Mouse (Mus musculus): Measurements from ENCODE around the gene Zfp983. TPM values are rescaled to one million over a fixed set of nuclear protein-coding genes. Genes with fewer than 3 reads are reported as not detected.
"Not testable (repeated sequence)": the region's sequence is repeated elsewhere in the genome, so short reads cannot be mapped to it uniquely, and the experiment has no call there.

The Zfp983 gene
- total RNA-seq (2022), result 10 to 100 TPM in 2 of 4 experiments, 1 to 10 TPM in 2; 8.5 to 14.1 (median 11.7) TPM

GRCm38 (mm10) chr17:21650364-21650907, at the start of gene Zfp983:
Zfp983 (plus strand) TSS chr17:21650624.
- DNase-seq (ENCODE audit: low spot score in 2 of 2), result peak; percentile 62 to 75

- no peak for DNase-seq (ENCODE audit: low spot score in 2 of 2)
These were observed 34.1 kb upstream of the Zfp983 start for GRCm38 (mm10) chr17:21616356-21616755.

DNA sequence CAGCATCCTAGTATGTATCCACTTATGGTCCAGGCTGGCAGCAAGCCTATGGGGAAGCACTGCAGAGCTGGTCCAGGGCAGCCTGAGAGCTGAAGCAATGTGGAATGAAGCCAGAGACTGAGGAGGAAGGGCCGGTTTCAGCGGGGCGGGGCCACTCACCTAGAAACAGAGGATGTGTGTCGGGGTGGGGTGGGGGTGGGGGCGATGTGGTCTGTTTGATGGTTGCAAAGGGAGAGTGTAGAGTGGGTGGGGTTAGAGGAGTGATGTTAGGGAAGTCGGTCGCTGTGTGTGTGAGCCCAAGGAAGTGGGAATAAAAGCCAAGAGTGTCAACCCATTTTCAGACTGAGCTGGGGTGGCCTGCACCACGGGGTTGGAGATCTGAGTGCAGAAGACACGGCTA, 33.1 kb upstream of the Zfp983 start:
- no peak for DNase-seq (ENCODE audit: low spot score in 2 of 2)

GRCm38 (mm10) chr17:21623647-21624046, 26.8 kb upstream of the Zfp983 start:
- no peak for DNase-seq (ENCODE audit: low spot score in 2 of 2)

- DNase-seq (ENCODE audit: low spot score in 2 of 2), result not testable (repeated sequence)
These were observed 14.7 kb upstream of the Zfp983 start for GRCm38 (mm10) chr17:21635758-21636157.

DNA sequence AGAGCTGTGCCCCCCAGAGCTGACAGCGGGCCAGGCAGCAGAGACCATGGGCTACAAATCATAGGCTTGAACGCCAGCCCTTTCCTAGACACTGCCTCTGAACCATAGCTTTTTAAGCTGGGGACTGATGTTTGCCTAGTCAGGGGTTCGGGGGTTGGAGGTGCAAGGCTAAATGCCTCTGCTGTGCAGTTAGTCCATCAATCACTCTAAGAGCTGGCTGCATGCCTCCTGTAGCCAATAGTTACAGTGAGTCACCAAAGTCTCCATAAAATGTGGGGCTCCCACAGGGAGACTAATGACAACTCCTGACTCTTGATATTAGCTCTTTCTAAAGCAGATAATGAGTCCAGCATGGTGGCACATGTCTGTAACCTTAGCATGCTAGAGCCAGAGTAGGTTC, 1.6 kb upstream of the Zfp983 start:
- DNase-seq (ENCODE audit: low spot score in 2 of 2), result no peak

DNA sequence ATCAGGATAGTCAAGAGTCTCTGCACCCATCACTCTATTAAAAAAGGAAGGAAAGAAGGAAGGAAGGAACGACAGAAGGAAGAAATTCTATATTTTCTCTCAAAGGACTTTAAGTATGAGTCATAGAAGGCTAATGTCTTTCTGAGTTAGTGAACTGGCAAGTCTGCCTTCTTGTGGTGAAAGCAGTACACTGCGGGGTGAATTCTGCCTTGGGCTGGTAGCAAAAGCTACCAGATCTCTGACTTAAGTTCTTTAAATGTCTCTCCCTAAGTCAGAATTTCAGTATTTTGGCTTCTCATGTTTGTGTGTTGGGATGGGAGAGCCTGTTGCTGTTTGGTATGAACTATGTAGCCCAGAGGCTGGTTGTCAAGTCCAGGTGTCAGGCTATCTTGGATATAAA, 488 bp upstream of the Zfp983 start:
- DNase-seq (ENCODE audit: low spot score in 2 of 2), result no peak

- DNase-seq (ENCODE audit: low spot score in 2 of 2), result not testable (repeated sequence)
These were observed 28.4 kb downstream of the Zfp983 start for GRCm38 (mm10) chr17:21678826-21679225.

- DNase-seq (ENCODE audit: low spot score in 2 of 2), result peak; percentile 79 to 85
These were observed 29.0 kb downstream of the Zfp983 start for GRCm38 (mm10) chr17:21679273-21680018.

GRCm38 (mm10) chr17:21680019-21680376, 29.6 kb downstream of the Zfp983 start:
- not testable (repeated sequence) for DNase-seq (ENCODE audit: low spot score in 2 of 2)

DNA sequence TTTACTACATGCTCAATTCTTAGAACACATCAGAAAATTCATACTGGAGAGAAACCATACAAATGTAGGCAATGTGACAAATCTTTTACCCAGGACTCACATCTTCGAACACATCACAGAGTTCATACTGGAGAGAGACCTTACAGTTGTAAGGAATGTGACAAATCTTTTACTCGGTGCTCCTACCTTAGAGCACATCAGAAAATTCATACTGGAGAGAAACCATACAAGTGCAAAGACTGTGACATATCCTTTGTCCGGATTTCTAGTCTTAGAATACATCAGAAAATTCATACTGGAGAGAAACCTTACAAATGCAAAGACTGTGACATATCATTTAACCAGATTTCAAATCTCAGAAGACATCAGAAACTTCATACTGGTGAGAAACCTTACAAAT, 41.1 kb downstream of the Zfp983 start, which contains the start of gene Gm10226:
Gene Gm10226, plus strand, starts transcription at position 301 of the 400 bp plus-strand sequence.
- DNase-seq (ENCODE audit: low spot score in 2 of 2), result no peak

DNA sequence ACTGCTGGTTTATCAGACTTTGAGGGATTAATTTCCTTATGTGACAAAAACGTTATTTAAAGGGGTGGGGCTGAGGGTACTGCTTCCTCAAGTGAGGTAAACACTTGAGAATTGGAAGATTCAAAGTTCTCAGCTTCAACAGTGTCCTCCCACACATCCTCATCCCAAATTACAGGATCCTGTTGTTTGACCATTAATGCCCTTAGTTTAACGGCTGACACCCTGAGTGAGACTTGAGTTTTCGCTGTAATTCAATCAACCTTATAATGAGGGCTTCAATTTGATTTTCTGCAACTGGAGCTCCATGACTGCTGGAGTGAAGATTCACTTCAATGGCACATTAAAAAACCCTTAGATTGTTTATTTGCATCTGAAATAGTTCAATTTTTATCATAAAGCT, 42.9 kb downstream of the Zfp983 start:
- DNase-seq (ENCODE audit: low spot score in 2 of 2), result no peak

DNA sequence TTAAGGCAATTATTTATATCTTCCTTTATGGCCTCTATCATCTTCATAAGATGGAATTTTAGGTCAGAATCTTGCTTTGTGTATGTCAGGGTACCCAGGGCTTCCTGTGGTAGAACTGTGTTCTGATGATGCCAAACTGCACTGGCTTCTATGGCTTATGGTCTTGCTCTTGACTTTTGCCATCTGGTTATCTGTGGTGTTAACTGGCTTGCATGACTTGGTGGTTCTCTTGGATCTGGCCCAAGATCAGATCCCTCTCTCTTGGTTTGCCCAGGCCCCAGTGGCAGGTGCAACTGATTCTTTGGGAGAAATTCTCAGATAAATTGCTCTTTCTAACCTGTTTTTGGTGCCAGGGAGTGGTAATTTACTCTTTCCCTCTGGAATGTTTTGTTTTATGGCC, 45.6 kb downstream of the Zfp983 start:
- DNase-seq (ENCODE audit: low spot score in 2 of 2), result no peak

GRCm38 (mm10) chr17:21702281-21703240, 52.1 kb downstream of the Zfp983 start:
- no peak for DNase-seq (ENCODE audit: low spot score in 2 of 2)

DNA sequence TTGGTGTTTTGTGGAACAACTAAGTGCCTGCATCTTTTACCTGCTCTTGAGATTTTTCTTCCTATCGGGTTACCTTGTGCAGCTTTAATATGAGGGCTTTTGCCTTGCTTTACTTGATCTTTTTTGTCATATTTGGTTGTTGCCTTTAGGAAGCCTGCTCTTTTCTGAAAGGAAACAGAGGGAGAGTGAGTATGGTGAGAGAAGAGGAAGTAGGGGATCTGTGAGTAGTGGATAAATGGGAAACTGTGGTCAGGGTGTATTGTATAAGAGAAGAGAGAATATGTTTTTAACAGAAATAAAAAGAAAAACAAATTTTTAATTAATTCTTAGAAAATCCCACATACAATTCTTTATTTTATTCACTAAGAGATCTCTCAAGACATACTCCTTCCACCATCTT, 53.0 kb downstream of the Zfp983 start:
- no peak for DNase-seq (ENCODE audit: low spot score in 2 of 2)

- peak; percentile 77 to 85 for DNase-seq (ENCODE audit: low spot score in 2 of 2)
These were observed 57.0 kb downstream of the Zfp983 start, which contains the start of gene Zfp760 for GRCm38 (mm10) chr17:21707343-21707996. Zfp760 (plus strand) TSS chr17:21707741.

DNA sequence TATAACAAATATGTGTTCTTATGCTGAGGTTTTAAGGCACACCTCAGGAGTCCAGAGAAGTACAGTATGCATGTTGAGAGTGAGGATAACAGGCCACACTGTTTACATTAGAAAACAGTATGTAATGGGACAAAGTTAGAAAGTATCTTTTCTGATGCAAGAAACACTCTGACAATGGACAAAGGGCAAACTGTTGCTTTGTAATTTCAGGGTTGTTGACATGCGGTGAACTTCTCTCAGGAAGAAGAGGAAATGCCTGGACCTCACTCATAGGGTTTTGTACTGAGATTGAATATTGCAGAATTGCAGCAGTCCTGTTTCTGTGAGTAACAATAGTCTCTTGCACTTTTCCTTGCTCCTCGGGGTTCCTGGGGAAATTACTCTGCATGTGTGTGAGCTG, 58.0 kb downstream of the Zfp983 start:
- DNase-seq (ENCODE audit: low spot score in 2 of 2), result no peak

All from layer of hippocampus, adult 8-10 months (tissue).